Mouse (Mus musculus): ENCODE data around the gene Scn5a. TPM values are rescaled to one million over a fixed set of nuclear protein-coding genes. Genes with fewer than 3 reads are reported as not detected.

Gene Scn5a
- polyA plus RNA-seq, 1 experiment from 2014 or later = 0.76 TPM

GRCm38 (mm10) chr9:119576977-119577376, 1.8 kb downstream of the Scn5a start:
- no peaks in the 10 kb centered on the region for H3K9me3 ChIP-seq (ENCODE audit: low read depth, low read length)
- ATAC-seq (ENCODE audit: insufficient read depth) (no peak), DNase-seq (no peak)
- no peak overlapping the region for H3K4me3 ChIP-seq (ENCODE audit: low read depth, low read length)
- H3K4me2 ChIP-seq = no peak overlapping the region
- no peak overlapping the region for H3K9ac ChIP-seq
- H3K36me3 ChIP-seq (ENCODE audit: insufficient read depth) = no peaks in the 10 kb centered on the region
- no peak overlapping the region for H3K27ac ChIP-seq (ENCODE audit: low read depth)
- no peak for TF ChIP-seq CTCF (IDR thresholded peaks at IDR 0.05; ENCODE audit: low read depth)
- WGBS = 63% methylated on average over 2 of the region's 2 CpGs
- no peaks in the 10 kb centered on the region for H3K4me1 ChIP-seq (ENCODE audit: insufficient read depth)
- H3K27me3 ChIP-seq (ENCODE audit: insufficient read depth, low read length) = peaks cover 67% of the 10 kb centered on the region

GRCm38 (mm10) chr9:119575732-119576131, 3.1 kb downstream of the Scn5a start:
- Histone ChIP-seq H3K27me3 (ENCODE audit: insufficient read depth, low read length) (peaks cover 77% of the 10 kb centered on the region), H3K4me3 (ENCODE audit: low read depth, low read length) (no peak overlapping the region), H3K27ac (ENCODE audit: low read depth) (no peak overlapping the region), H3K36me3 (ENCODE audit: insufficient read depth) (no peaks in the 10 kb centered on the region), H3K9ac (no peak overlapping the region), H3K9me3 (ENCODE audit: low read depth, low read length) (no peaks in the 10 kb centered on the region), H3K4me1 (ENCODE audit: insufficient read depth) (no peaks in the 10 kb centered on the region), H3K4me2 (no peak overlapping the region)
- no peak for TF ChIP-seq CTCF (IDR thresholded peaks at IDR 0.05; ENCODE audit: low read depth)
- no peak for DNase-seq
- no peak for ATAC-seq (ENCODE audit: insufficient read depth)
- 52% methylated on average over 9 of the region's 9 CpGs for WGBS

GRCm38 (mm10) chr9:119574366-119574765, 4.5 kb downstream of the Scn5a start:
- Histone ChIP-seq H3K27me3 (ENCODE audit: insufficient read depth, low read length) (peaks cover 73% of the 10 kb centered on the region), H3K9ac (no peak overlapping the region), H3K4me3 (ENCODE audit: low read depth, low read length) (no peak overlapping the region), H3K4me2 (no peak overlapping the region), H3K36me3 (ENCODE audit: insufficient read depth) (no peaks in the 10 kb centered on the region), H3K4me1 (ENCODE audit: insufficient read depth) (no peaks in the 10 kb centered on the region), H3K9me3 (ENCODE audit: low read depth, low read length) (no peaks in the 10 kb centered on the region), H3K27ac (ENCODE audit: low read depth) (no peak overlapping the region)
- 66% methylated on average over 7 of the region's 7 CpGs for WGBS
- no peak for DNase-seq
- no peak for TF ChIP-seq CTCF (IDR thresholded peaks at IDR 0.05; ENCODE audit: low read depth)
- ATAC-seq (ENCODE audit: insufficient read depth) = no peak

- Histone ChIP-seq H3K4me3 (ENCODE audit: low read depth, low read length) (no peak overlapping the region), H3K27ac (ENCODE audit: low read depth) (no peak overlapping the region)
- 52% methylated on average over 14 of the region's 14 CpGs for WGBS
Observed at GRCm38 (mm10) chr9:119573009-119573408, 5.8 kb downstream of the Scn5a start.

GRCm38 (mm10) chr9:119571411-119571888, 7.4 kb downstream of the Scn5a start:
- no peak overlapping the region for H3K27ac ChIP-seq (ENCODE audit: low read depth)
- whole genome bisulfite sequencing = 4% methylated on average over 15 of the region's 15 CpGs
- no peaks in the 10 kb centered on the region for H3K36me3 ChIP-seq (ENCODE audit: insufficient read depth)
- TF ChIP-seq CTCF (IDR thresholded peaks at IDR 0.05; ENCODE audit: low read depth) = no peak
- H3K4me1 ChIP-seq (ENCODE audit: insufficient read depth) = no peaks in the 10 kb centered on the region
- ATAC-seq (ENCODE audit: insufficient read depth) (no peak), DNase-seq (no peak)
- H3K27me3 ChIP-seq (ENCODE audit: insufficient read depth, low read length) = peaks cover 49% of the 10 kb centered on the region
- no peaks in the 10 kb centered on the region for H3K9me3 ChIP-seq (ENCODE audit: low read depth, low read length)
- no peak overlapping the region for H3K4me3 ChIP-seq (ENCODE audit: low read depth, low read length)
- no peak overlapping the region for H3K4me2 ChIP-seq
- H3K9ac ChIP-seq = no peak overlapping the region

More at GRCm38 (mm10) chr9:119573009-119573408, 5.8 kb downstream of the Scn5a start:
- DNase-seq (no peak), ATAC-seq (ENCODE audit: insufficient read depth) (no peak)
- Histone ChIP-seq H3K4me1 (ENCODE audit: insufficient read depth) (no peaks in the 10 kb centered on the region), H3K27me3 (ENCODE audit: insufficient read depth, low read length) (peaks cover 60% of the 10 kb centered on the region), H3K9me3 (ENCODE audit: low read depth, low read length) (no peaks in the 10 kb centered on the region), H3K4me2 (no peak overlapping the region), H3K9ac (no peak overlapping the region), H3K36me3 (ENCODE audit: insufficient read depth) (no peaks in the 10 kb centered on the region)
- TF ChIP-seq CTCF (IDR thresholded peaks at IDR 0.05; ENCODE audit: low read depth) = no peak

- Histone ChIP-seq H3K4me3 (ENCODE audit: low read depth, low read length) (no peak overlapping the region), H3K27me3 (ENCODE audit: insufficient read depth, low read length) (peaks cover 42% of the 10 kb centered on the region), H3K36me3 (ENCODE audit: insufficient read depth) (no peaks in the 10 kb centered on the region), H3K4me1 (ENCODE audit: insufficient read depth) (no peaks in the 10 kb centered on the region), H3K4me2 (no peak overlapping the region), H3K9me3 (ENCODE audit: low read depth, low read length) (no peaks in the 10 kb centered on the region), H3K9ac (no peak overlapping the region), H3K27ac (ENCODE audit: low read depth) (no peak overlapping the region)
- no peak for ATAC-seq (ENCODE audit: insufficient read depth)
- WGBS = 28% methylated on average over 9 of the region's 9 CpGs
- DNase-seq = no peak
- no peak for TF ChIP-seq CTCF (IDR thresholded peaks at IDR 0.05; ENCODE audit: low read depth)
Observed at GRCm38 (mm10) chr9:119570652-119571051, 8.2 kb downstream of the Scn5a start.

GRCm38 (mm10) chr9:119568732-119569131, 10.1 kb downstream of the Scn5a start:
- no peak overlapping the region for H3K27ac ChIP-seq (ENCODE audit: low read depth)
- H3K4me3 ChIP-seq (ENCODE audit: low read depth, low read length) = no peak overlapping the region
- H3K27me3 ChIP-seq (ENCODE audit: insufficient read depth, low read length) = peaks cover 30% of the 10 kb centered on the region
- H3K4me1 ChIP-seq (ENCODE audit: insufficient read depth) = no peaks in the 10 kb centered on the region
- no peak overlapping the region for H3K4me2 ChIP-seq
- no peak for ATAC-seq (ENCODE audit: insufficient read depth)
- H3K9me3 ChIP-seq (ENCODE audit: low read depth, low read length) = no peaks in the 10 kb centered on the region
- 72% methylated on average over 8 of the region's 8 CpGs for WGBS
- DNase-seq = no peak
- no peak overlapping the region for H3K9ac ChIP-seq
- no peaks in the 10 kb centered on the region for H3K36me3 ChIP-seq (ENCODE audit: insufficient read depth)
- no peak for TF ChIP-seq CTCF (IDR thresholded peaks at IDR 0.05; ENCODE audit: low read depth)

GRCm38 (mm10) chr9:119567800-119568199, 11.0 kb downstream of the Scn5a start:
- Histone ChIP-seq H3K9ac (no peak overlapping the region), H3K36me3 (ENCODE audit: insufficient read depth) (no peaks in the 10 kb centered on the region), H3K9me3 (ENCODE audit: low read depth, low read length) (no peaks in the 10 kb centered on the region), H3K27me3 (ENCODE audit: insufficient read depth, low read length) (peaks cover 29% of the 10 kb centered on the region), H3K27ac (ENCODE audit: low read depth) (no peak overlapping the region), H3K4me2 (no peak overlapping the region), H3K4me1 (ENCODE audit: insufficient read depth) (no peaks in the 10 kb centered on the region), H3K4me3 (ENCODE audit: low read depth, low read length) (no peak overlapping the region)
- WGBS = 78% methylated on average over 5 of the region's 5 CpGs
- DNase-seq (no peak), ATAC-seq (ENCODE audit: insufficient read depth) (no peak)
- no peak for TF ChIP-seq CTCF (IDR thresholded peaks at IDR 0.05; ENCODE audit: low read depth)
